Mouse (Mus musculus) intestine, embryonic 14.5 days (tissue): ENCODE data around the gene Zfp108. TPM values are rescaled to one million over a fixed set of nuclear protein-coding genes. Genes with fewer than 3 reads are reported as not detected.

Experiments
- ATAC-seq: fragments of 200-750 bp; cut with Nextera tagmentation; replicated peaks from 2 replicates; pipeline ENCODE4 v1.8.0; 2017; ENCODE audit warnings: low read depth, moderate number of reproducible peaks, moderate TSS enrichment, moderate library complexity; ENCODE audit not compliant: low FRiP score, low TSS enrichment
- DNase-seq: peaks from one replicate; pipeline ENCODE4 v3.0.0-alpha.2; 2018; ENCODE audit warnings: low spot score
- H3K27ac ChIP-seq: fragments of 300-500 bp; sonication (generic); 2 replicates; pipeline ENCODE4 v1.5.1; 2014; ENCODE audit warnings: low read depth, mild to moderate bottlenecking, control low read depth
- H3K27me3 ChIP-seq: fragments of 300-500 bp; sonication (generic); replicated peaks from 2 replicates; pipeline ENCODE4 v1.6.1; 2014; ENCODE audit warnings: low read length, control low read depth; ENCODE audit not compliant: control insufficient read depth, insufficient read depth
- H3K36me3 ChIP-seq: fragments of 300-500 bp; sonication (generic); 2 replicates; pipeline ENCODE4 v1.6.1; 2014; ENCODE audit warnings: low read length, control low read depth; ENCODE audit not compliant: control insufficient read depth, insufficient read depth
- H3K4me1 ChIP-seq: fragments of 300-500 bp; sonication (generic); replicated peaks from 2 replicates; pipeline ENCODE4 v1.6.1; 2014; ENCODE audit warnings: low read length, control low read depth, mixed read lengths; ENCODE audit not compliant: control insufficient read depth, insufficient read depth
- H3K4me2 ChIP-seq: fragments of 300-500 bp; sonication (generic); 2 replicates; pipeline ENCODE4 v1.6.1; 2014; ENCODE audit warnings: low read length
- H3K4me3 ChIP-seq: fragments of 300-500 bp; sonication (generic); 2 replicates; pipeline ENCODE4 v1.5.1; 2014; ENCODE audit warnings: low read depth, low read length, control low read depth, mixed read lengths
- H3K9ac ChIP-seq: fragments of 300-500 bp; sonication (generic); 2 replicates; pipeline ENCODE4 v1.6.1; 2014; ENCODE audit warnings: mild to moderate bottlenecking, low read length
- H3K9me3 ChIP-seq: fragments of 300-500 bp; sonication (generic); 2 replicates; pipeline ENCODE4 v1.6.1; 2016; ENCODE audit warnings: low read length, control low read depth; ENCODE audit not compliant: control insufficient read depth
- WGBS: fragments of 180-500 bp; shearing (Covaris S2); extraction: QIAGEN DNeasy Blood & Tissue Kit; methylation state at CpG from one replicate; pipeline ENCODE4 v1.1.7; 2014; 5-methylcytosine and 5-hydroxymethylcytosine counted together
- polyA plus RNA-seq: library from polyadenylated mRNA; unstranded; fragments of >200 nt; fragmentation: Nextera tagmentation; extraction: Ambion mirVana; gene quantifications from 2 replicates; pipeline ENCODE4 v1.2.1, GENCODE M21; 2014

Zfp108 gene
- polyA plus RNA-seq, 1 experiment from 2014 or later, result 3.4 TPM

DNA sequence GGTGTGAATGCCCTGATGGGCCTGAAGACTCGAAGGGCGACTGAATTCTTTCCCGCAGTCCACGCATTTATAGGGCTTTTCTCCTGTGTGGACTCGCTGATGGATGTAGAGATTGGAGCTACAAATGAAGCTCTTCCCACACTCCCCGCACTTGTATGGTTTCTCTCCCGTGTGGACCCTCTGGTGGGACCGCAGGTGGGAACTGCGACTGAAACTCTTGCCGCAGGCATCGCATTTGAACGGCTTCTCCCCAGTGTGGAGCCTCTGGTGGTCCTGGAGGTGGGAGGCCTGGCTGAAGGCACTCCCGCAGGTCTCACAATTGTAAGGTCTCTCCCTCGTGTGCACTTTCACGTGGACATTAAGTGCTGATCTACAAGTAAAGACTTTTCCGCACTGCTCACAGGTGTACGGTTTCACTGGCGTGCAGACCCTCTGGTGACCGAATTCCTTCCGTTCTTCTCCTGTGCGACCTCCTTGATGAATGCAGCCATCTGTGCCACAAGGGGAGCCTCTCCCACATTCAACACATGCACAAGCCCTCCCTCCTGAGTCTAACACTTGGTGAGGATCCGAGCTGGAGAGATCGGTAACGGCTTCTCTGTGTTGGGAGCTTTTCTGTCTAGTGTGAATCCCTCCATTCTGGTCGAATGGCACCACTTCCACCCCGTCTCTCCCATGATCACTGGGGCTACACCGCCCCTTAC is 36.9 kb downstream of the Zfp108 start:
- peaks cover 70% of the 10 kb centered on the region for H3K36me3 ChIP-seq
- H3K9me3 ChIP-seq, result peaks cover 5% of the 10 kb centered on the region; the same call in 1 of the 2 replicates
- ATAC-seq (no peak), DNase-seq (no peak)
- no peaks in the 10 kb centered on the region for H3K4me1 ChIP-seq
- no peak overlapping the region for H3K4me3 ChIP-seq
- H3K27ac ChIP-seq, result no peak overlapping the region
- WGBS, result 88% methylated on average over 27 of the region's 27 CpGs
- no peak overlapping the region for H3K4me2 ChIP-seq
- no peaks in the 10 kb centered on the region for H3K27me3 ChIP-seq
- H3K9ac ChIP-seq, result no peak overlapping the region

DNA sequence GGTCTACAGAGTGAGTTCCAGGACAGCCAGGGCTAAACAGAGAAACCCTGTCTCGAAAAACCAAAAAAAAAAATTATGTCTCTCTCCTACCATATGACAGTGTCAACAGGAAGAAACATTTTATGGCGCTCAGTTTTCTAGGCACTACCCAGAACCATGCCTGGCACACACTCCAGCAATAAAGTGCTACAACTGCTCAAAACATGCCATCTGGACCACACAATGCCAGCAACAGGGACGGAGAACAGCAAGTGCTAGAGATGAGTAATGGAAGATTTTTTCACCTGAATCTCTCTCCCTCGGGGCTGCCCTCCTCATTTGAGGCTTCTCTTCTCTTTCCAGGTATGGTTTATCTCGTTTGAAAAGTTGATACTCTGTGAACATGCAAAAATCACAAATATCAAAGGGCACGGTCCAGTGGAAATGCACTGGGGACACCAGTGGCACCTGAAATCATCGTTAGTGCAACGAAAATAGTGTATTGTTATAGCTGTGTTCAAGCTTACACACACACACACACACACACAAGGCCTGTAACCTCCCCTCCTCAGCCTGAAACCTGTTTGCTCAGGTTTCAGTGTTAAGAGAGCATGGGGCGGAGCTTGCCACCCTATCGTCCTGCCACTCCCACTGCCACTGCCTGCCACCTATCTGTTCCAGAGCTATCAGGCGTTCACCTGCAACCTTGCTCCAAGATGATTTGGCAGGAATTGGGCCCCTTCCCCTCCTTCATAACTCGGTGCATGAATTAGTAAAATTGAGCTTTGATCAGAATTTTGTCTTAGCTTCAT is 38.7 kb downstream of the Zfp108 start:
- no peak overlapping the region for H3K27ac ChIP-seq
- H3K4me2 ChIP-seq, result no peak overlapping the region
- no peak overlapping the region for H3K4me3 ChIP-seq
- DNase-seq (no peak), ATAC-seq (no peak)
- H3K27me3 ChIP-seq, result no peaks in the 10 kb centered on the region
- WGBS, result 78% methylated on average over 12 of the region's 12 CpGs
- peaks cover 68% of the 10 kb centered on the region for H3K36me3 ChIP-seq
- H3K9ac ChIP-seq, result no peak overlapping the region
- no peaks in the 10 kb centered on the region for H3K4me1 ChIP-seq
- peaks cover 5% of the 10 kb centered on the region; the same call in 1 of the 2 replicates for H3K9me3 ChIP-seq

DNA sequence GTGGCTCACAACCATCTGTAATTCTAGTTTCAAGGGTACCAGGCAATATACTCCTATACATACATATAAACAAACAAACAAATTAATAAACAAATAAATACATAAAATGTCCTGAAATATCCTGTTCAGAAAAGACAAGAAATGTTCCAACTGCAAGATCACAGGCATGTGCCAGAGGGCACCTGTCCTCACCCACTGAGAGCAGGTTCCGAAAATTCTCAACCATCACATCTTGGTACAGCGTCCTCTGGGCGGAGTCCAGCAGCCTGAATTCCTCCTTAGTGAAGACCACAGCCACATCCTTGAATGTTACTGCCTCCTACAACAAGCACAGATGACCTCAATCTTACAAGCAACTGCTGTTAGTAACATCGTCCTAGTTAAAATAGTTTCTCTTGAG is 40.2 kb downstream of the Zfp108 start:
- H3K36me3 ChIP-seq, result peaks cover 66% of the 10 kb centered on the region
- peaks cover 5% of the 10 kb centered on the region; the same call in 1 of the 2 replicates for H3K9me3 ChIP-seq
- no peak overlapping the region for H3K4me3 ChIP-seq
- 97% methylated on average over 4 of the region's 4 CpGs for WGBS
- H3K4me2 ChIP-seq, result no peak overlapping the region
- H3K27ac ChIP-seq, result no peak overlapping the region
- ATAC-seq, result no peak
- DNase-seq, result no peak
- no peaks in the 10 kb centered on the region for H3K4me1 ChIP-seq
- H3K9ac ChIP-seq, result no peak overlapping the region
- H3K27me3 ChIP-seq, result no peaks in the 10 kb centered on the region

DNA sequence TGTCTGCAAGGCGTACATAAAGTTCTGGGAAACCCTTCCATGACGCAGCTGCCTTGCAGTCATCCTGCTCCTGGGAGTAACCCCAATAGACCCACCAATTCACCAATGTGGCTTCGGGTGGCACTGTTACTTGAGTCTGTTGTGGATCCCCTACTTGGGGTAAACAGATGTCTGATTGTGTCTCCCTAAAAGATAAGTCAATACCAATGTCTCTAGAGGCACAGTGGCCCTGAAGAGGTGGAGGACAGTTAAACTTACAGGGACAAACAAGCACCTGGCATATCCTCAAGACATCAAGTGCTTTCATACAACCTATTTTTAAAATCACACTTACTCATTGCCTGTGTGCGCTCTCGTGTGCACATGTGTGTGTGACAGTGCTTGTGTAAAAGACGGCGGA is 40.8 kb downstream of the Zfp108 start:
- no peak overlapping the region for H3K9ac ChIP-seq
- peaks cover 5% of the 10 kb centered on the region; the same call in 1 of the 2 replicates for H3K9me3 ChIP-seq
- WGBS, result 96% methylated on average over 7 of the region's 7 CpGs
- H3K36me3 ChIP-seq, result peaks cover 60% of the 10 kb centered on the region
- H3K27me3 ChIP-seq, result no peaks in the 10 kb centered on the region
- H3K27ac ChIP-seq, result no peak overlapping the region
- ATAC-seq (no peak), DNase-seq (no peak)
- no peak overlapping the region for H3K4me3 ChIP-seq
- H3K4me1 ChIP-seq, result no peaks in the 10 kb centered on the region
- no peak overlapping the region for H3K4me2 ChIP-seq

DNA sequence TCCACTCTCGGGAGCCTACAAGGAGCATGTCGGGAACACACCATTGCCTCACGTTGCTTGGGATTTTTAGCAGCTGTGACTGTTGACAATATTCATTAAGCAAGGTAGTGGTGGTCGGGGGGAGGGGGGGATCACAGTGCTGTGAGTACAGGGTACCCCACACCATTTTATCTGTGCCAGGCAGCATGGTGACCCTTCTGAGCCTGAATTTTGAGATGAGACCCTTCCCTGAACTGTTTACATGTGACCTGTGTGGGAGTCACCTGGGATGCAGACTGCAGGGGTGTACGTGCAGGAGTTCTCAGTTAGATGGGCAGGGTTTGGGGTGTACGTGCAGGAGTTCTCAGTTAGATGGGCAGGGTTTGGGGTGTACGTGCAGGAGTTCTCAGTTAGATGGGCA is 41.8 kb downstream of the Zfp108 start:
- Histone ChIP-seq H3K4me2 (no peak overlapping the region), H3K27ac (no peak overlapping the region), H3K9ac (no peak overlapping the region), H3K36me3 (peaks cover 51% of the 10 kb centered on the region), H3K4me1 (no peaks in the 10 kb centered on the region; the same call in 1 of the 2 replicates), H3K27me3 (no peaks in the 10 kb centered on the region), H3K4me3 (no peak overlapping the region), H3K9me3 (peaks cover 5% of the 10 kb centered on the region; the same call in 1 of the 2 replicates)
- DNase-seq (no peak), ATAC-seq (no peak)
- WGBS, result 93% methylated on average over 7 of the region's 7 CpGs

DNA sequence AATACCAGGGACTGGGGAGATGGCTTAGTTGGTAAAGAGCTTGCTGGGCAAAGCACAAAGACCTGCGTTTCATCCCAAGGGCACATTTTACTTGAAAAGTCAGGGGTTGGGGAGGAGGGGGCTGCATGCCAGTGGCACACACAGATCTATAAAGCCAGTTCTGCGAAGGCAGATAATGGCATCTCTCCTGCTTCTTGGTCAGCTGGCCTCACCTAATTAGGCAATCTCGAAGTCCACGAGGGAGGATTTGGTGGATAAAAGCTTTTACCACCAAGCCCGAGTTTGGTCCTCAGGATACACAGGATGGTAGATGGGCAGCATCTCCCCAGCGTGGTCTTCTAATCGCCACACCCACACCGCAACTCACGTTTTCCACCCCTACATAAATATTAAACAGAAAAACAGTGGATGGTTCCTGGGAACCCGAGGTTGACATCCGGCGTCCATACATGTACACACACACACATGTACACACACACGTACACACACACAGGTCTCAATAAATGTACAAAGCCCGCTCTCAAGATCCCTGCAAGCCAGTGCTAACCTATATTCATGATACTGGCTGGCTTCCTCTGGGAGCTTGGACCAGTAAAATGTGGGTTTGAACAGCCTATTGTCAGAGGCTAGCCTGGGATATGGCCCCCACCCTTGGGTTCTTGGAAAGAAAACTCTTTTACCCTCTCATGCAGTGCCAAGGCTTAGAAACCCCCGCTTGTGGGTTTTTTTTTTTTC is 42.9 kb downstream of the Zfp108 start:
- H3K27ac ChIP-seq, result no peak overlapping the region
- H3K4me3 ChIP-seq, result no peak overlapping the region
- no peaks in the 10 kb centered on the region for H3K9me3 ChIP-seq
- ATAC-seq (no peak), DNase-seq (no peak)
- WGBS, result 93% methylated on average over 15 of the region's 15 CpGs
- peak overlapping the region; percentile 80 for H3K4me2 ChIP-seq
- H3K4me1 ChIP-seq, result no peaks in the 10 kb centered on the region; the same call in 1 of the 2 replicates
- H3K27me3 ChIP-seq, result no peaks in the 10 kb centered on the region
- 0 out of 2 replicates have a peak overlapping the region, but pooled peaks have one; percentile 11 for H3K9ac ChIP-seq
- H3K36me3 ChIP-seq, result peaks cover 48% of the 10 kb centered on the region

DNA sequence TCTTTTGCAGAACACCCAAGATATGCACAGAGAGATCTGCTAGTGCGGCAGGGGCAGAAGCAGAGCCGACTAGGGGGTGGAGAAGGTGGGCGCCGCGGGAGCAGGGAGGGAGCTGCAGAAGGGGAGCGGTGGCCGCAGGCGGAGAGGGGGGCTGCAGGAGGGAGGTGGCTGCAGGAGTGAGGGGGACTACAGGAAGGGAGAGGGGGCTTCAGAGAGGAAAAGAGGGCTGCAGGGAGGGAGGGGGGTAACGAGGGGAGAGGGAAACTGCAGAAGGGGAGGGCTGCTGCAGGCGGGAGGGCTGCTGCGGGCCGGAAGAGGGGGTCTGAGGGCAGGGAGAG is 44.0 kb downstream of the Zfp108 start:
- Histone ChIP-seq H3K27me3 (no peaks in the 10 kb centered on the region), H3K27ac (peak overlapping the region; percentile 88), H3K36me3 (peaks cover 47% of the 10 kb centered on the region), H3K4me3 (peak overlapping the region; percentile 73), H3K9me3 (no peaks in the 10 kb centered on the region), H3K4me2 (peak overlapping the region; percentile 80), H3K4me1 (no peaks in the 10 kb centered on the region; the same call in 1 of the 2 replicates), H3K9ac (peak overlapping the region; percentile 71)
- no peak for ATAC-seq
- peak; percentile 58 for DNase-seq
- 4% methylated on average over 12 of the region's 12 CpGs for WGBS

DNA sequence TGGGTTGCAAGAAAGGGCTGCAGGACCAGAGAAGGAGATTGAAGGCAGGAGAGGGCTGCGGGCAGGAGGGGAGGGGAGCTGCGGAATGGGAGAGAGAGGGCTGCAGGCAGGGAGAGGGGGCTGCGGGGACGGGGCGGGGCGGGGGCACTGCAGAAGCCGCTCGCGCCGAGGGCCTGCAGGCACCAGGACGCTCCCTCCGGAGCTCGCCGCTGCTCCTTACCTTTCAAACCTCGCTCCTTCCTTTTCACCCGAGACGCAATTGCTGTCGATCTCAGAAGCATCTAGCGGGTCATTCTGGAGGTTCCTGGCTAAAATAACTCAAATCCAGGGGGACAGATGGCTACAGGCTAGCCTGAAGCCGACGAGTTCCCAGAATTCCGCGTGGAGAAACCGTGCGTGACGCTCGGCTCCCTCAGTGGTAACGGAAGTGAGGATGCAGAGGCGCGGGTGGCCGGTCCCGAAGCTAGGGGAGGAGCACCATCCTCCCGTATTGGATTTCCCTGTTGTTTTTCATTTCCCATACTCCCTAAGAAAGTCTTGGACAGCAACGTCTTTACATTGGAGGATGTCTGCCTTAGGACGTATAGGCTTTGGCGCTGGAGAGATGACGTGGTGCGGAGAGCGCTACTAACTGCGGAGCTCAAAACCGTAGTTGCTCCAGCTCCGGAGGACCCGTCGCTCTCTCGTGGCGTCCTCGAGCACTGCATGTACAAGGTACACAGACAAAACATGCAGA is 44.5 kb downstream of the Zfp108 start:
- Histone ChIP-seq H3K4me2 (peak overlapping the region; percentile 80), H3K9ac (peak overlapping the region; percentile 71), H3K9me3 (no peaks in the 10 kb centered on the region), H3K4me1 (no peaks in the 10 kb centered on the region; the same call in 1 of the 2 replicates), H3K27ac (peak overlapping the region; percentile 88), H3K4me3 (peak overlapping the region; percentile 73), H3K36me3 (peaks cover 42% of the 10 kb centered on the region), H3K27me3 (no peaks in the 10 kb centered on the region)
- DNase-seq, result peak; percentile 90
- WGBS, result under 1% methylated on average over 46 of the region's 47 CpGs
- ATAC-seq, result peak; percentile 88
